Mouse (Mus musculus) brain, embryonic 14.5 days (tissue): Measurements from ENCODE around the gene Mid1. TPM values are rescaled to one million over a fixed set of nuclear protein-coding genes. Genes with fewer than 3 reads are reported as not detected.
A peak's percentile ranks its signal among the peaks of the same experiment; 100 is the strongest.
"Not testable (repeated sequence)": the region's sequence is repeated elsewhere in the genome, so short reads cannot be mapped to it uniquely, and the experiment has no call there.

ENCODE experiments used
- DNase-seq: peaks from one replicate; pipeline ENCODE4 v3.0.0-alpha.2; 2011; ENCODE audit warnings: low read depth
- polyA plus RNA-seq: library from polyadenylated mRNA; depleted of rRNA; stranded (reverse); fragments of >200 nt; gene quantifications from 2 replicates; pipeline ENCODE4 v1.2.3, GENCODE M21; 2012

Gene Mid1
- polyA plus RNA-seq, 1 experiment, result 23.5 TPM

DNA sequence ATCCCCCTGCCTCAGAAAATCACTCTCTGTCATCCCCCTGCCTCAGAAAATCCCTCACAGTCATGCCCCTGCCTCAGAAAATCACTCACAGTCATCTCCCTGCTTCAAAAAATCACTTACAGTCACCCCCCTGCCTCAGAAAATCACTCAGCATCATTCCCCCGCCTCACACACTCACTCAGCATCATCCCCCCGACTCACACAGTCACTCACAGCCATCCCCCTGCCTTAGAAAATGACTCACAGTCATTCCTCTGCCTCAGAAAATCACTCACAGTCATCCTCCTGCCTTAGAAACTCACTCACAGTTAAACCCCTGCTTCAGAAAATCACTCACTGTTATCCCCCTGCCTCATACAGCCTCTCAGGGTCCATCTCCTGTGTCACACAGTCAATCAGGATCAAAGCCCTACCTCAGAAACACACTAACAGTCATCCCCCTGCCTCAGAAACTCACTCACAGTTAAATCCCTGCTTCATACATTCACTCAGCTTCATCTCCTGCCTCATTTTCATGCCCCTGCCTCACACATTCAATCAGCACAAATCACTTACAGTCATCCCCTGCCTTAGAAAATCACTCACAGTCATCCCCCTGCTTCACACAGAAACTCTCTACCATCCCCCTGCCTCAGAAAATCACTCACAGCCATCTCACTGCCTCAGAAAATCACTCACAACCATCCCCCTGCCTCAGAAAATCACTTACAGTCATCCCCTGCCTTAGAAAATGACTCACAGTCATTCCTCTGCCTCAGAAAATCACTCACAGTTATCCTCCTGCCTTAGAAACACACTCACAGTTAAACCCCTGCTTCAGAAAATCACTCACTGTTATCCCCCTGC lies 310.1 kb downstream of the Mid1 start:
- DNase-seq, result peak; percentile 62

DNA sequence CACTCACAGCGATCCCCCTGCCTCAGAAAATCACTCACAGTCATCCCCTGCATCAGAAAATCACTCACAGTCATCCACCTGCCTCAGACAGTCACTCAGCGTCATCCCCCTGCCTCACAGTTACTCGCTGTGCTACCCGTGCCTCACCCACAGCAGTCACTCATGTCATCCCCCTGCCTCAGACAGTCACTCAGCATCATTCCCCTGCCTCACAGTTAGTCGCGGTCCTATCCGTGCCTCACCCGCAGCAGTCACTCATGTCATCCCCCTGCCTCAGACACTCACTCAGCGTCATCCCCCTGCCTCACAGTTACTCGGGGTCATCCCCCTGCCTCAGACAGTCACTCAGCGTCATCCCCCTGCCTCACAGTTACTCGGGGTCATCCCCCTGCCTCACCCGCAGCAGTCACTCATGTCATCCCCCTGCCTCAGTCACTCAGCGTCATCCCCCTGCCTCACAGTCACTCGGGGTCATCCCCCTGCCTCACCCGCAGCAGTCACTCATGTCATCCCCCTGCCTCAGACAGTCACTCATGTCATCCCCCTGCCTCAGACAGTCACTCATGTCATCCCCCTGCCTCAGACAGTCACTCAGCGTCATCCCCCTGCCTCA lies 311.0 kb downstream of the Mid1 start:
- peak; percentile 67 for DNase-seq

DNA sequence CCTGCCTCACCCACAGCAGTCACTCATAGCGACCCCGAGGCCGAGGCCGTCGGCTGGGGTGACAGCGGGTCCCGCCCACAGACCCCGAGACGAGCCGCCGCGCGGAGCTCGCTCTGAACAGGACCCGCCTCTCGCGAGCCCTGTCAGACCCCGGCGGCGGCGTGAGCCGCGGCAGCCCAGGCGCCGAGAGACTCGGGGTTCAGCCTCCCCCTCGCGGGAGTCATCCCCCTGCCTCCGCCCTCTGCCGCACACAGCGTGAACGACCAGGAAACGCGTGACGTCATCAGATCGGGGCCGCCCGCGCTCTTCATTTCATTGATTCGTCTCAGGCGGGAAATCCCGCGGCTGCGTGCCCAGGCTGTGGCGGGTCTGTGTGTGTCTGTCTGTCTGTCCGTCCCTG lies 311.9 kb downstream of the Mid1 start:
- DNase-seq, result peak; percentile 97

DNA sequence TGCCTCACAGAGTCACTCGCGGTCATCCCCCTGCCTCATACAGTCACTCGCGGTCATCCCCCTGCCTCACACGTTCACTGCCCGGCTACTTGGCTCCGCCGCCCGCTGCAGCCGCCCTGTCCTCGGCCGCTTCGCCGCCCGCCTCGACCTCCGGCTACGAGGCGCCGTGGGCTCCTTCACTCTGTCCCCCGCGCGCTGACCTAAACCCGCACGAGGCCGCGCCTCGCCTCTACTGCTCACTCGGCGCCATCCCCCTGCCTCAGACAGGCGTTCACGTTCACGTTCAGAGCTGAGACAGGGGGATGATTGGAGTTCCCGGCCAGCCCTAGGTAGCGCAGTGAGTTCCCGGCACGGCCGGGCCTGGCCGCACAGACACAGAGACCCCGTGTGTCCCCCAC lies 312.5 kb downstream of the Mid1 start:
- DNase-seq, result not testable (repeated sequence)

DNA sequence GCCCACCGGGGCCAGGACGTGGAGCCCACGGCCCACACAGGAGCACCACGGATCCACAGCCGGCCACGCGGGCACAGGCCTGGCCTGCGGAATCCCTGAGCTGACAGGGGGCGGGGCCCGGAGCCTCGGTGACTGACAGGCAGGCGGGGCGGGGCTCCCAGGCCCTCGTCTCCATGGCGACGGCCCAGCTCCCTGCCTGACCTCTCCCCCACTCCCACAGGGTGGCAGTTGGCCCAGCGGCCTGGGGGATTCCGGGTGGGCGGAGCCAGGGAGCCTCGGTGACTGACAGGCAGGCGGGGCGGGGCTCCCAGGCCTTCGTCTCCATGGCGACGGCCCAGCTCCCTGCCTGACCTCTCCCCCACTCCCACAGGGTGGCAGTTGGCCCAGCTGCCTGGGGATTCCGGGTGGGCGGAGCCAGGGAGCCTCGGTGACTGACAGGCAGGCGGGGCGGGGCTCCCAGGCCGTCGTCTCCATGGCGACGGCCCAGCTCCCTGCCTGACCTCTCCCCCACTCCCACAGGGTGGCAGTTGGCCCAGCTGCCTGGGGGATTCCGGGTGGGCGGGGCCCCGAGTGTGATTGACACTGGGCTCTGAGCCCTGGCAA lies 313.0 kb downstream of the Mid1 start:
- peak; percentile 100 for DNase-seq

DNA sequence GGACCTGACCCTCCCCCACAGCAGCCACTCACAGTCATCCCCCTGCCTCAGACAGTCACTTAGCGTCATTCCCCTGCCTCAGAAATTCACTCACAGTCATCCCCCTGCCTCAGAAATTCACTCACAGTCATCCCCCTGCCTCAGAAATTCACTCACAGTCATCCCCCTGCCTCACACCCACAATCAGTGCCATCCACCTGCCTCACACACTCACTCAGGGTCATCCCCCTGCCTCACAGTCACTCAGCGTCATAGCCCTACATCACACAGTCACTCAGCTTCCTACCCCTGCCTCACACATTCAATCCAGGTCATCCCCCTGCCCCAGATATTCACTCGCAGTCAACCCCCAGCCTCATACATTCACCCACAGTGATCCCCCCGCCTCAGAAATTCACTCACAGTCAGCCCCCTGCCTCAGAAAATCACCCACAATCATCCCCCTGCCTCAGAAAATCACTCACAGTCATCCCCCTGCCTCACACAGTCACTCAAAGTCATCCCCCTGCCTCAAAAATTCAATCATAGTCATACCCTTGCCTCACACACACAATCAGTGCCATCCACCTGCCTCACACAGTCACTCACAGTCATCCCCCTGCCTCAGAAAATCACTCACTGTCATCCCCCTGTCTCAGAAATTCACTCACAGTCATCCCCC lies 313.7 kb downstream of the Mid1 start:
- not testable (repeated sequence) for DNase-seq

DNA sequence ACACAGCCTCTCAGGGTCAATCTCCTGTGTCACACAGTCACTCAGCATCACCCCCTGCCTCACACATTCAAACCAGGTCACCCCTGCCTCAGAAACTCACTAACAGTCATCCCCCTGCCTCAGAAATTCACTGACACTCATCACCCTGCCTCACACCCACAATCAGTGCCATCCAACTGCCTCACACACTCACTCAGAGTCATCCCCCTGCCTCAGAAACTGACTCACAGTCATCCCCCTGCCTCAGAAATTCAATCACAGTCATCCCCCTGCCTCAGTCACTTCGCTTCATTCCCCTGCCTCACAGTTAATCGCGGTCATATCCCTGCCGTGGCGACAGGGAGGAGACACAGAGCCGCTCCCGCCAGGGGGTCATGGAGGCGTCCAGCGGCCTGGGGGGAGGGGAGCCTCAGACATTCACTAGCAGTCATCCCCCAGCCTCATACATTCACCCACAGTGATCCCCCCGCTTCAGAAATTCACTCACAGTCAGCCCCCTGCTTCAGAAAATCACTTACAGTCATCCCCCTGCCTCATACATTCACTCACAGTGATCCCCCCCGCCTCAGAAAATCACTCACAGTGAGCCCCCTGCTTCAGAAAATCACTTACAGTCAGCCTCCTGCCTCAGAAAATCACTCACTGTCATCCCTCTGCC lies 314.4 kb downstream of the Mid1 start:
- peak; percentile 83 for DNase-seq

DNA sequence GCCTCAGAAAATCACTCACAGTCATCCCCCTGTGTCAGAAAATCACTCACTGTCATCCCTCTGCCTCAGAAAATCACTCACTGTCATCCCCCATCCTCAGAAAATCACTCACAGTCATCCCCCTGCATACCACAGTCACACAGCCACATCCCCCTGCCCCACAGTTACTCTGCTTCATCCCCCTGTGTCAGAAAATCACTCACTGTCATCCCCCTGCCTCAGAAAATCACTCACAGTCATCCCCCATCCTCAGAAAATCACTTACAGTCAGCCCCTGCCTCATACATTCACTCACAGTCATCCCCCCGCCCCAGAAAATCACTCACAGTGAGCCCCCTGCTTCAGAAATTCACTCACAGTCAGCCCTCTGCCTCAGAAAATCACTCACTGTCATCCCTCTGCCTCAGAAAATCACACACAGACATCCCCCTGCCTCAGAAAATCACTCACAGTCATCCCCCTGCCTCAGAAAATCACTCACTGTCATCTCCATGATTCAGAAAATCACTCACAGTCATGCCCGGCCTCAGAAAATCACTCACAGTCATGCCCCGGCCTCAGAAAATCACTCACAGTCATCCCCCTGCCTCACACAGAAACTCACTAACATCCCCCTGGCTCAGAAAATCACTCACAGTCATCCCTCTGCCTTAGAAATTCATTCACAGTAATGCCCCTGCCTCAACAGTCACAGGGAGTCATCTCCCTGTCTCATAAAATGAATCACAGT lies 315.1 kb downstream of the Mid1 start:
- not testable (repeated sequence) for DNase-seq

DNA sequence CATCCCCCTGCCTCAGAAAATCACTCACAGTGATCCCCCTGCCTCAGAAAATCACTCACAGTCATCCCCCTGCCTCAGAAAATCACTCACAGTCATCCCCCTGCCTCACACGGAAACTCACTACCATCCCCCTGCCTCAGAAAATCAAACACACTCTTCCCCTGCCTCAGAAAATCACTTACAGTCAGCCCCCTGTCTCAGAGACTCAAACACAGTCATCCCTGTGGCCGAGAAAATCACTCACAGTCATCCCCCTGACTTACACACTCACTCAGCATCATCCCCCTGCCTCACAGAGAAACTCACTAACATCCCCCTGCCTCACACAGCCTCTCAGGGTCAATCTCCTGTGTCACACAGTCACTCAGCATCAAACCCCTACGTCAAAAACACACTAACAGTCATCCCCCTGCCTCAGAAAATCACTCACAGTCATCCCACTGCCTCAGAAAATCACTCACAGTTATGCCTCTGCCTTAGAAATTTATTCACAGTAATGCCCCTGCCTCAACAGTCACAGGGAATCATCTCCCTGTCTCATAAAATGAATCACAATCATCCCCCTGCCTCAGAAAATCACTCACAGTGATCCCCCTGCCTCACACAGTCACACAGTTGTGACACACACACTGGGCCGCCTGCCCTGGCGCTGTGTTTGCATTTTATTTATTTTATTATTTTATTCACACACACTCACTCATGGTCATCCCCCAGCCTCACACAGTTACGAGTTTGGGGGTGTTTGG lies 315.8 kb downstream of the Mid1 start:
- not testable (repeated sequence) for DNase-seq

DNA sequence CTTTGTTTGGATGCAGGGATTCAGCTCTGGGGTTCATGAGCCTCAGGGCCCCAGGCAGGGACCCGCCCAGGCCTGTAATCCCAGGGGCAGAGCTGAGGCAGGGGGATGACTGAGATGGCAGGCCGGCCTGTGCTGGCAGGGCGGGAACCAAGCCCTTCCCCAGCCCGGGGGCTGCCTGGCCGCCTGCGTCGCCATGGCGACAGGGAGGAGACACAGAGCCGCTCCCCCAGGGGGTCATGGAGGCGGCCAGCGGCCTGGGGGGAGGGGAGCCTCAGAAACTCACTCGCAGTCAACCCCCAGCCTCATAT lies 316.3 kb downstream of the Mid1 start:
- not testable (repeated sequence) for DNase-seq

DNA sequence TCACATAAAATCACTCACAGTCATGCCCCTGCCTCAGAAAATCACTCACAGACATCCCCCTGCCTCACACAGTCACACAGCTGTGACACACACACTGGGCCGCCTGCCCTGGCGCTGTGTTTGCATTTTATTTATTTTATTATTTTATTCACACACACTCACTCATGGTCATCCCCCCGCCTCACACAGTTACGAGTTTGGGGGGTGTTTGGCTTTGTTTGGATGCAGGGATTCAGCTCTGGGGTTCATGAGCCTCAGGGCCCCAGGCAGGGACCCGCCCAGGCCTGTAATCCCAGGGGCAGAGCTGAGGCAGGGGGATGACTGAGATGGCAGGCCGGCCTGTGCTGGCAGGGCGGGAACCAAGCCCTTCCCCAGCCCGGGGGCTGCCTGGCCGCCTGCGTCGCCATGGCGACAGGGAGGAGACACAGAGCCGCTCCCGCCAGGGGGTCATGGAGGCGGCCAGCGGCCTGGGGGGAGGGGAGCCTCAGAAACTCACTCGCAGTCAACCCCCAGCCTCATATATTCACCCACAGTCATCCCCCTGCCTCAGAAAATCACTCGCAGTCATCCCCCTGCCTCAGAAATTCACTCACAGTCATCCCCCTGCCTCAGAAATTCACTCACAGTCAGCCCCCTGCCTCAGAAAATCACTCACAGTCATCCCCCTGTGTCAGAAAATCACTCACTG lies 317.7 kb downstream of the Mid1 start:
- DNase-seq, result not testable (repeated sequence)

DNA sequence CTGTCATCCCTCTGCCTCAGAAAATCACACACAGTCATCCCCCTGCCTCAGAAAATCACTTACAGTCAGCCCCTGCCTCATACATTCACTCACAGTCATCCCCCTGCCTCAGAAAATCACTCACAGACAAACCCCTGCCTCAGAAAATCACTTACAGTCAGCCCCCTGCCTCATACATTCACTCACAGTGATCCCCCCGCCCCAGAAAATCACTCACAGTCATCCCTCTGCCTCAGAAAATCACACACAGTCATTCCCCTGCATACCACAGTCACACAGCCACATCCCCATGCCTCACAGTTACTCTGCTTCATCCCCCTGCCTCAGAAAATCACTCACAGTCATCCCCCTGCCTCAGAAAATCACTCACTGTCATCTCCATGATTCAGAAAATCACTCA lies 318.5 kb downstream of the Mid1 start:
- not testable (repeated sequence) for DNase-seq

DNA sequence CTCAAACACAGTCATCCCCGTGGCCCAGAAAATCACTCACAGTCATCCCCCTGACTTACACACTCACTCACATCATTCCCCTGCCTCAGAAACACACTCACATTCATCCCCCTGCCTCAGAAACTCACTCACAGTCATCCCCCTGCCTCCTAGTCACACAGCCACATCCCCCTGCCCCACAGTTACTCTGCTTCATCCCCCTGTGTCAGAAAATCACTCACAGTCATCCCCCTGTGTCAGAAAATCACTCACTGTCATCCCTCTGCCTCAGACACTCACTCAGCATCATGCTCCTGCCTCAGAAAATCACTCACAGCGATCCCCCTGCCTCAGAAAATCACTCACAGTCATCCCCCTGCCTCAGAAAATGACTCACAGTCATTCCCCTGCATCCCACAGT lies 319.2 kb downstream of the Mid1 start:
- not testable (repeated sequence) for DNase-seq

DNA sequence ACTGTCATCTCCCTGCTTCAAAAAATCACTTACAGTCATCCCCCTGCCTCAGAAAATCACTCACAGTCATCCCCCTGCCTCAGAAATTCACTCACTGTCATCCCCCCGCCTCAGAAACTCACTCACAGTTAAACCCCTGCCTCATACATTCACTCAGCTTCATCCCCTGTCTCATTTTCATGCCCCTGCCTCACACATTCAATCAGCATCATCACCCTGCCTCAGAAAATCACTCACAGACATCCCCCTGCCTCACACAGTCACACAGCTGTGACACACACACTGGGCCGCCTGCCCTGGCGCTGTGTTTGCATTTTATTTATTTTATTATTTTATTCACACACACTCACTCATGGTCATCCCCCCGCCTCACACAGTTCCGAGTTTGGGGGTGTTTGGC lies 319.8 kb downstream of the Mid1 start:
- not testable (repeated sequence) for DNase-seq

DNA sequence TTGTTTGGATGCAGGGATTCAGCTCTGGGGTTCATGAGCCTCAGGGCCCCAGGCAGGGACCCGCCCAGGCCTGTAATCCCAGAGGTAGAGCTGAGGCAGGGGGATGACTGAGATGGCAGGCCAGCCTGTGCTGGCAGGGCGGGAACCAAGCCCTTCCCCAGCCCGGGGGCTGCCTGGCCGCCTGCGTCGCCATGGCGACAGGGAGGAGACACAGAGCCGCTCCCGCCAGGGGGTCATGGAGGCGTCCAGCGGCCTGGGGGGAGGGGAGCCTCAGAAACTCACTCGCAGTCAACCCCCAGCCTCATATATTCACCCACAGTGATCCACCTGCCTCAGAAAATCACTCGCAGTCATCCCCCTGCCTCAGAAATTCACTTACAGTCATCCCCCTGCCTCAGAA lies 320.2 kb downstream of the Mid1 start:
- peak; percentile 66 for DNase-seq

DNA sequence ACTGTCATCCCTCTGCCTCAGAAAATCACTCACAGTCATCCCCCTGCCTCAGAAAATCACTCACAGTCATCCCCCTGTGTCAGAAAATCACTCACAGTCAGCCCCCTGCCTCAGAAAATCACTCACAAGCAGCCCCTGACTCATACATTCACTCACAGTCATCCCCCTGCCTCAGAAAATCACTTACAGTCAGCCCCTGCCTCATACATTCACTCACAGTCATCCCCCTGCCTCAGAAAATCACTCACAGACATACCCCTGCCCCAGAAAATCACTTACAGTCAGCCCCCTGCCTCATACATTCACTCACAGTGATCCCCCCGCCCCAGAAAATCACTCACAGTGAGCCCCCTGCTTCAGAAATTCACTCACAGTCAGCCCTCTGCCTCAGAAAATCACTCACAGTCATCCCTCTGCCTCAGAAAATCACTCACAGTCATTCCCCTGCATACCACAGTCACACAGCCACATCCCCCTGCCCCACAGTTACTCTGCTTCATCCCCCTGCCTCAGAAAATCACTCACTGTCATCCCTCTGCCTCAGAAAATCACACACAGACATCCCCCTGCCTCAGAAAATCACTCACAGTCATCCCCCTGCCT lies 320.8 kb downstream of the Mid1 start:
- DNase-seq, result not testable (repeated sequence)

DNA sequence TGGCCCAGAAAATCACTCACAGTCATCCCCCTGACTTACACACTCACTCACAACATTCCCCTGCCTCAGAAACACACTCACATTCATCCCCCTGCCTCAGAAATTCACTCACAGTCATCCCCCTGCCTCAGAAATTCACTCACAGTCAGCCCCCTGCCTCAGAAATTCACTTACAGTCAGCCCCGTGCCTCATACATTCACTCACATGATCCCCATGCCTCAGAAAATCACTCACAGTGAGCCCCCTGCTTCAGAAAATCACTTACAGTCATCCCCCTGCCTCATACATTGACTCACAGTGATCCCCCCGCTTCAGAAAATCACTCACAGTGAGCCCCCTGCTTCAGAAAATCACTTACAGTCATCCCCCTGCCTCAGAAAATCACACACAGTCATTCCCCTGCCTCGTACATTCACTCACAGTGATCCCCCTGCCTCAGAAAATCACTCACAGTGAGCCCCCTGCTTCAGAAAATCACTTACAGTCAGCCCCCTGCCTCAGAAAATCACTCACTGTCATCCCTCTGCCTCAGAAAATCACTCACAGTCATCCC lies 321.8 kb downstream of the Mid1 start:
- DNase-seq, result not testable (repeated sequence)
